Mouse (Mus musculus) lung, adult 18-20 months (tissue): ENCODE measurements around the gene Ube2d2b.
A peak's percentile ranks its signal among the peaks of the same experiment; 100 is the strongest.

ENCODE experiments used
- DNase-seq, 2 experiments: peaks; one replicate each; pipeline ENCODE4 v3.0.0; 2022; ENCODE audit warnings: mixed read lengths in 2 of 2

Ube2d2b gene

GRCm38 (mm10) chr5:107829998-107830560 is at the start of gene Ube2d2b:
Gene Ube2d2b, plus strand, starts transcription at chr5:107830099.
- DNase-seq: no peak

DNA sequence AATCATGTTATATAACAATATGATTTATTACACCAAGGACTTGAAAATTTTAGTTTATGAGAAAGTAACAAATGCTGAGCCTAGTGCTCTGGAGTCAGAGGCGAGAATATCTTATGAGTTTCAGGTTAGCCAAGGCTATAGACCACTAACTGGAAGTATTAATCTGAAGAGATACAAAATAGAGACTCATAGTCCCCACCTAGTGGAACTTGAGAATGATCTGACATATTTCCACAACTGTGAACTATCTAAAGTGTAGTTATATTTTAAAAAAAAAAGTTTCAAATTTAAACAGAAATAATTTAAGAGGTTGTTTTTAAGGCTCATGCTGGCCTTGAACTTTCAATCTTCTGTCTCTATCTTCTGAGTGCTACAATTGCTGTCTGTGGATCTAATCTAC is 47.5 kb upstream of the Ube2d2b start:
- no peak for DNase-seq

- no peak for DNase-seq
Observed at GRCm38 (mm10) chr5:107787682-107788443, 42.0 kb upstream of the Ube2d2b start.

GRCm38 (mm10) chr5:107789492-107789891 is 40.4 kb upstream of the Ube2d2b start:
- no peak for DNase-seq

- DNase-seq: no peak
Observed at GRCm38 (mm10) chr5:107791966-107792365, 37.9 kb upstream of the Ube2d2b start.

GRCm38 (mm10) chr5:107792516-107792915 is 37.4 kb upstream of the Ube2d2b start:
- no peak for DNase-seq

DNA sequence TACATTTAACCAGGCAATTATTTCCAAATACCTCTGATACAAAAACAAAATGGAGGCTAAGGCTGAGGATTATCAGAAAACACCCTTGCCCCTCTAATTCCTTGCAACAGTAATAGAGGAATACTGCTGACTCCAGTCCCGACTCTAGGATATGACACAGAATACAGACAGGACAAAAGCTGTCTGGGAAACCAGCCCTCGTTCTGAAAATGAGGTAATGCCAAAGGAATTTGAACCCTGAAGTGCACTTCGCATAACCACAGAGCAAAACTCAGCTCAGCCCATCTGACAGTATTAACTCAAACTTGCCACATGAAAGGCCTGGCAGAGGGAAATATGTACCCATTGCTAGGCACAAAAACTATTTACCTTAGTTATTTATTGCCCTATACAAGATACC is 36.6 kb upstream of the Ube2d2b start:
- DNase-seq: peak; percentile 54 to 61

- peak in 1 of 2 experiments; percentile 3 for DNase-seq
Observed at GRCm38 (mm10) chr5:107793927-107794326, 36.0 kb upstream of the Ube2d2b start.

- no peak for DNase-seq
Observed at GRCm38 (mm10) chr5:107798290-107798689, 31.6 kb upstream of the Ube2d2b start.

- no peak for DNase-seq
Observed at GRCm38 (mm10) chr5:107801234-107801633, 28.7 kb upstream of the Ube2d2b start.

DNA sequence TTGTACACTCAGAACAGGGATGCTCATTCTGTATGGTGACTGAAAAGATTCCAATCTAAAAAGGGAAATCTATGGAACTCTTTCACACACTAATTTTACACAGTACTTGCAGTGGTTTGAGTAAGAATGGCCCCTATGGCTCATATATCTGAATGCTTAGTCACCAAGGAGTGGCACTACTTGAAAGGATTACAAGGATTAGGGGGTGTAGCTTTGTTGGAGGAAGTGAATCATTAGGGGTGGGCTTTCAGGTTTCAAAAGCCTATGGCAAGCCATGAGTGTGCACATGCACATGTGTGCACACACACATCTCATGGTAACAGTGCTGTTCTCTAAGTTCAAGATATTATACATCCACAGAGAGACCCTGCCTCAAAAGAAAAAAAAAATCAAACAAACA is 27.3 kb upstream of the Ube2d2b start:
- DNase-seq: no peak

- peak in 1 of 2 experiments; percentile 10 for DNase-seq
Observed at GRCm38 (mm10) chr5:107807496-107807895, 22.4 kb upstream of the Ube2d2b start.

DNA sequence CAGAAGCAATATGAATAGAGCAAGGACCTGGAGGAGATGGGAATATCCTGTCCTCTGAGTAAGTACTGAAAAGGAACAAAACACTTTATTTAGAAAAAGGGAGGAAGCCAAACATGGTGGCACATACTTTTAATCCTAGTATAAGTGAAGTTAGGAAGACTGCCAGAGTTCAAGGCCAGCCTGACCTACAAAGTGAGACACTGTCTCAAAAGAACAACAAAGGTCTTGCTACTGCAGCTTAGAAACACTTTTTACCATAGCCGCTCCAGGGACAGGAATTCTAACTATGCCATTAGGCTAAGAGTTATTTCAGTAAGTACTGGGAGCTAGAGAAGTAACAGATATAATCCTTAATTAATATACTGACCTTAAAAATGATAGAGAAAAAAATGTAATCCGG is 15.2 kb upstream of the Ube2d2b start:
- no peak for DNase-seq

- no peak for DNase-seq
Observed at GRCm38 (mm10) chr5:107822521-107822920, 7.4 kb upstream of the Ube2d2b start.

DNA sequence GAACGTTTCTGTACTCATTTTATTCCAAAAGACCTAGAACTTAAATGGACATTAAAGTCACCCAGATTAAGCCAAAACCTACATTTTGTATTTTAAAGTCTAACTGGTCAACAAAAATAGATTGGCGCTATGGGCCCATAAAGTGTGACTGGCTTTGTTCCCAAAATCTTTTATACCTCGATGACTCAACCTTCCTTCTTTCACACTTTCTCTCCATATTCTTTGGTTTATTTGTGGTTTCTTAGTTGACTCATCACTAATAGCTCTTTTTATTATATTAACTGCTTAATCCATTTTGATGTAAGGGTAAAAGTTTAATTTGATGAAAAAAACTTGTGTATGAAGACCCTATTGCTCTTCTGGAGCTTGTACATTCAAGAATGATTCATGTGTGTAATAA is 1.5 kb downstream of the Ube2d2b start:
- no peak for DNase-seq

GRCm38 (mm10) chr5:107834287-107834686 is 4.4 kb downstream of the Ube2d2b start:
- DNase-seq: no peak

DNA sequence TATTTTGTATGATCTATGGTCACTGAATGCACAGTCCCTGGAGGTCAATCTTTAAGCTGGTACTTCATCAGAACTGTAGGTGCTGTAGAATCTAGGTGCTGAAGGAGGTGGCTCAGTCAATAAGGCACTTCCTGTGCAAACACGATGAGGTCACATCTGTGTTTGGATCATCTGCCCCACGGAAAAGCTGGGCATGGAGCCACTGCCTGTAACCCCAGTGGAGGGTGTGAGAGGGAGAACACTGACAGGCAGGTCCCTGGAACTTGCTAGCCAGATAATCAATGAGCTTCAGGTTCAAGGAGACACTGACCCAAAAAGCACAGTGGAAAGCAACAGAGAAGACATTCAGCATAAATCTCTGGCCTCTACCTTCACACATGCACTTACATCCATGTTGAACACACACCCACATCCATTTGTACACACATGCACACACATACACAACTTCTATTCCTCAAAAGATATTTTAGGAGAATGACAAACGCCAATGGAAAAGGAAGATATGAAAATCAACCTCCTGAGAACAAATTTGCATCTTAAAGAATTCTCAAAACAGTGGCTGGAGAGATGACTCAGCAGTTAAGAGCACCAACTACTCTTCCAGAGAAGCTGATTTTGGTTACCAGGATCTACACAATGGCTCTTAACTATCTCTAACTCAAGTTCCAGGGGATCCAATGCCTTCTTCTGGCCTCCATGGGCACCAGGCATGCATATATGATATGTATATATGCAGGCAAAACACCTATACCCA is 9.2 kb downstream of the Ube2d2b start:
- DNase-seq: peak; percentile 14 to 53

DNA sequence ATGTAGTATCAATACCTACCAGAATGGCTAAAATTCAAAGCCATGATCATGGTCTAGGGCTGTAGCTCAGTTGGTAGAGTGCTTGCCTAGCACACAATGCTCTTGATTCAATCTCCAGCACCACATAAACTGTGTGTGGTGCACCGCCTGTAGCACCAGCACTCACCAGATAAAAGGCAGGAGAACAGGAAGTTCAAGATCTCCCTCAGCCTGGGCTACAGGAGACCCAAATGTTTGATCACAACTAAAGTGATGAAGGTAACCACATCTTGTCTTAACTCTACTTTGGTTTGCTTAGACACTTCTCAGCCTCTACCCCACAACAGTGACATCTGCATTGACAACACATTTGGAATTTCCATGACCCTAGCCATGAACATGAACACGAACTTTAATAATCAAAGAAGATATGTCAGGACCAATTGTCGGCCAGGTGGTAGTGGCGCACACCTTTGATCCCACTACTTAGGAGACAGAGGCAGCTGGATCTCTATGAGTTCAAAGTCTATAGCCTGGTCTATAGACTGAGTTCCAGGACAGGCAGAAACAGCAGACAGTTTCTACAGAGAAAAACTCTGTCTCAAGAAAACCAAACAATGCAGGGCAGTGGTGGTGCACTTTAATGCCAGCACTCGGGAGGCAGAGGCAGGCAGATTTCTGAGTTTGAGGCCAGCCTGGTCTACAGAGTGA is 10.8 kb downstream of the Ube2d2b start:
- DNase-seq: no peak

DNA sequence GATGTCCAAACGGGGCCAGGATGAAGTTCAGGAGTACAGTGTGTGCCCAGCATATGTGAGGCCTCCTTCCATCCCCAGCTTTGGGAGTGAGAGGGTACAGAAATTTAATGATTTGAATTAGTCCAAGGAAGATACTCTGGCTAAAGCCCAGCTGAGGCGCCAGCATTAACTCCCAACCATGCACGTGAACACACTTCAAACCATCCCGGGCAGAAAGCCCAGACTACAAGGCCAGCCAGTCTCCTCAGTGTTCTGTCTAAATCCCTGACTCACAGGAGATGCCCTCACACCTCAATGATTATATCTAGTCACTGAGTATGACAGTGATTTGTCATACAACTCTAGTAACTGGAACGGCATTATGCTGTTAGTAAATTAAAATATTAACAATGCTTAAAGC is 17.4 kb downstream of the Ube2d2b start:
- DNase-seq: no peak

DNA sequence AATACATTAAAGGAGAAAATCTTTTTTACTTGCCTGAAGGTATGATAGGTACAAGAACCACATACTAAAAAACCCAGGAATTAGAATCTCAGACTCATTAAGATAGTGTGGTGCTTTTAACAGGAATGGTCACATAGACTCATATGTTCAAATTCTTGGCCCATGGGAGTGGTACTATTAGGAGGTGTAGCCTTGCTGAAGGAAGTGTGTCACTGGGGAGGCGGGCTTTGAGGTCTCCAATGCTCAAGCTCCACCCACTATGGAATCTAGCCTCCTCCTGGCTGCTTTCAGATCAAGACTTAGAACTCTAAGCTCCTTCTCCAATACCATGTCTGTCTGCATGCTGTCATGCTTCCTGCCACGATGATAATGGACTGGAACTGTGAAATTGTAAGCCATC is 17.9 kb downstream of the Ube2d2b start:
- no peak for DNase-seq

DNA sequence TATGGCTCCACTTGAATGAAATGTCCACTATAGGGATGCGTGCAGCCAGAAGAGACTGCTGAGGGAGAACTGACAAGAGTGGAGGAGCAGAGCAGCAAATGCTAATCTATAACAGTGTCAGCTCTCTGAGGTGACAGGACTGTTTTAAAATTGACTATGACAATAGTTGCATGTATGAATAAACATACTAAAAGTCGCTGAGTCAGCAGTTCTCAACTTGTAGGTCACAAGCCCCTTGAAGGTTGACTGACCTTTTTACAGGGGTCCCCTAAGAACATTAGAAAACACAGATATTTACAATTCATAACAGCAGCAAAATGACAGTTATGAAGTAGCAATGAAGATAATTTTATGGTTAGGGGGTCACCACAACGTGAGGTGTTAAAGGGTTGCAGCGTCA is 19.1 kb downstream of the Ube2d2b start:
- no peak for DNase-seq

DNA sequence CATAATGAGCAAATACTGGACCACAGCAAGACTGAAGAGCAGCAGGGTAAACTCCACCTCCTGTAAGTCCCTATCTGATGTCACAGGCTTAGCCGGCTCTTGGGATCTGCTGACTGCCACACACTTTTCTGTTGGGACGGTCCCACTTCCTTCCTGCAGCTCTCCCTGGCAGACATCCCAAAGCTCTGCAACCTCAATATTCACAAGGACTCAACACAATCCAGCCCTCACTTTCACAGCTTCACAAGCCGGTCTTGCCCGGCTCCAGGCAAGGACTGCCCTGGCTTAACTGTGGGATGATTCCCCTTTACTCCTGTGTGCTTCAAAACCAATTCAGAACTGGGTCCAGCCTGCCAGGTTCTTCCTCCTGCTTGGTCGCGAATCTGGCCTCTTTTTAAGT is 23.9 kb downstream of the Ube2d2b start:
- peak; percentile 28 to 30 for DNase-seq

- DNase-seq: no peak
Observed at GRCm38 (mm10) chr5:107854556-107854955, 24.7 kb downstream of the Ube2d2b start.
